Mouse (Mus musculus) myocyte (in vitro differentiated cells): Measurements from ENCODE around the gene Itpr2. TPM values are rescaled to one million over a fixed set of nuclear protein-coding genes. Genes with fewer than 3 reads are reported as not detected.

ENCODE experiments used
- H3K27me3 ChIP-seq: one replicate; pipeline ENCODE4 v1.6.1; 2011; ENCODE audit not compliant: control insufficient read depth, insufficient read depth, insufficient read length
- H3K36me3 ChIP-seq: one replicate; pipeline ENCODE4 v1.6.1; 2011; ENCODE audit not compliant: control insufficient read depth, insufficient read depth
- H3K4me2 ChIP-seq: one replicate; pipeline ENCODE4 v1.6.1; 2011; ENCODE audit warnings: low read depth, control low read depth
- H3K4me3 ChIP-seq: one replicate; pipeline ENCODE4 v1.5.1; 2011; ENCODE audit warnings: mild to moderate bottlenecking, control low read depth, moderate library complexity
- H3K79me2 ChIP-seq: one replicate; pipeline ENCODE4 v1.6.1; 2011; ENCODE audit not compliant: control insufficient read depth, insufficient read depth
- H3ac ChIP-seq: one replicate; pipeline ENCODE4 v1.6.1; 2011; ENCODE audit not compliant: control insufficient read depth, insufficient read length
- CEBPB ChIP-seq: IDR thresholded peaks from 2 replicates; pipeline ENCODE4 v1.6.1; 2011; ENCODE audit warnings: mild to moderate bottlenecking, moderate library complexity; ENCODE audit not compliant: poor library complexity, insufficient read depth, severe bottlenecking
- E2F4 ChIP-seq: IDR thresholded peaks from one replicate; pipeline ENCODE4 v1.6.1; 2011; ENCODE audit warnings: mild to moderate bottlenecking, control low read depth, moderate library complexity; ENCODE audit not compliant: insufficient read depth
- MAX ChIP-seq: IDR thresholded peaks from one replicate; pipeline ENCODE4 v1.6.1; 2011; ENCODE audit warnings: low read depth, mild to moderate bottlenecking, control low read depth
- MYOD1 ChIP-seq, 3 experiments: IDR thresholded peaks; one replicate each; pipeline ENCODE4 v1.6.1; 2011; ENCODE audit warnings: control low read depth in 2 of 3, low read depth in 2 of 3, mild to moderate bottlenecking in 2 of 3, moderate library complexity in 1 of 3; ENCODE audit not compliant: insufficient read length in 2 of 3, control insufficient read depth in 1 of 3
- MYOG ChIP-seq, 3 experiments: IDR thresholded peaks; one replicate each; pipeline ENCODE4 v1.6.1; 2011; ENCODE audit warnings: control low read depth in 2 of 3, low read depth in 2 of 3, mild to moderate bottlenecking in 2 of 3; ENCODE audit not compliant: insufficient read length in 2 of 3, control insufficient read depth in 1 of 3, insufficient read depth in 1 of 3
- POLR2A ChIP-seq: IDR thresholded peaks from one replicate; pipeline ENCODE4 v1.6.1; 2011; ENCODE audit warnings: low read depth, mild to moderate bottlenecking, control low read depth, moderate library complexity; ENCODE audit not compliant: insufficient read length
- POLR2AphosphoS2 ChIP-seq: IDR thresholded peaks from one replicate; pipeline ENCODE4 v1.6.1; 2011; ENCODE audit warnings: low read depth, control low read depth; ENCODE audit not compliant: insufficient read length
- REST ChIP-seq: IDR thresholded peaks from one replicate; pipeline ENCODE4 v1.6.1; 2011; ENCODE audit warnings: mild to moderate bottlenecking, control low read depth, moderate library complexity; ENCODE audit not compliant: insufficient read depth, insufficient read length
- SRF ChIP-seq: IDR thresholded peaks from one replicate; pipeline ENCODE4 v1.6.1; 2011; ENCODE audit warnings: low read depth; ENCODE audit not compliant: control insufficient read depth, insufficient read length
- TCF12 ChIP-seq: IDR thresholded peaks from one replicate; pipeline ENCODE4 v1.6.1; 2011; ENCODE audit warnings: mild to moderate bottlenecking, control low read depth; ENCODE audit not compliant: poor library complexity, insufficient read depth, severe bottlenecking
- TCF3 ChIP-seq: IDR thresholded peaks from one replicate; pipeline ENCODE4 v1.6.1; 2011; ENCODE audit warnings: low read depth, control low read depth; ENCODE audit not compliant: insufficient read length
- USF1 ChIP-seq: IDR thresholded peaks from one replicate; pipeline ENCODE4 v1.6.1; 2011; ENCODE audit warnings: low read depth, mild to moderate bottlenecking, control low read depth, moderate library complexity
- polyA plus RNA-seq: library from polyadenylated mRNA; unstranded; fragments of >200 nt; fragmentation: generic; extraction: Trizol; gene quantifications from one replicate; pipeline ENCODE4 v1.2.1, GENCODE M21; 2012; ENCODE audit warnings: missing spikeins

Gene Itpr2
- polyA plus RNA-seq, 1 experiment: 4.7 TPM

- no peaks in the 10 kb centered on the region for H3K36me3 ChIP-seq
- no peak overlapping the region for H3ac ChIP-seq
- no peak overlapping the region for H3K4me2 ChIP-seq
- TF ChIP-seq MYOD1 (IDR thresholded peaks at IDR 0.05; ENCODE audit: control insufficient read depth in 1 of 3, insufficient read length in 2 of 3, low read depth in 2 of 3): no peak
- TF ChIP-seq POLR2AphosphoS2: no peak
- no peak for TF ChIP-seq REST
- no peak for TF ChIP-seq E2F4
- TF ChIP-seq USF1: no peak
- TF ChIP-seq CEBPB: no peak
- TF ChIP-seq SRF: no peak
- TF ChIP-seq TCF3: no peak
- TF ChIP-seq POLR2A: no peak
- TF ChIP-seq MAX: no peak
- no peak for TF ChIP-seq TCF12
- no peak for TF ChIP-seq MYOG (IDR thresholded peaks at IDR 0.05; ENCODE audit: control insufficient read depth in 1 of 3, insufficient read depth in 1 of 3, insufficient read length in 2 of 3, low read depth in 2 of 3)
- H3K27me3 ChIP-seq: no peaks in the 10 kb centered on the region
- H3K4me3 ChIP-seq: no peak overlapping the region
- H3K79me2 ChIP-seq: no peaks in the 10 kb centered on the region
Measured at GRCm38 (mm10) chr6:146078136-146078535, 423.9 kb downstream of the Itpr2 start.

- Histone ChIP-seq H3K79me2 (no peaks in the 10 kb centered on the region), H3K4me2 (no peak overlapping the region), H3K36me3 (no peaks in the 10 kb centered on the region), H3K27me3 (no peaks in the 10 kb centered on the region), H3K4me3 (no peak overlapping the region), H3ac (no peak overlapping the region)
- no peak for TF ChIP-seq MYOD1 (IDR thresholded peaks at IDR 0.05; ENCODE audit: control insufficient read depth in 1 of 3, insufficient read length in 2 of 3, low read depth in 2 of 3)
- TF ChIP-seq MYOG (IDR thresholded peaks at IDR 0.05; ENCODE audit: control insufficient read depth in 1 of 3, insufficient read depth in 1 of 3, insufficient read length in 2 of 3, low read depth in 2 of 3): no peak
- no peak for TF ChIP-seq POLR2A
- no peak for TF ChIP-seq E2F4
- TF ChIP-seq TCF3: no peak
- TF ChIP-seq USF1: no peak
- no peak for TF ChIP-seq POLR2AphosphoS2
Measured at GRCm38 (mm10) chr6:146077124-146077889, 424.7 kb downstream of the Itpr2 start.

GRCm38 (mm10) chr6:146072842-146073241 lies 429.2 kb downstream of the Itpr2 start:
- Histone ChIP-seq H3ac (no peak overlapping the region), H3K36me3 (no peaks in the 10 kb centered on the region), H3K4me2 (no peak overlapping the region), H3K4me3 (no peak overlapping the region), H3K79me2 (no peaks in the 10 kb centered on the region), H3K27me3 (no peaks in the 10 kb centered on the region)
- TF ChIP-seq USF1: no peak
- TF ChIP-seq TCF3: no peak
- TF ChIP-seq CEBPB: no peak
- TF ChIP-seq POLR2A: no peak
- no peak for TF ChIP-seq MYOG (IDR thresholded peaks at IDR 0.05; ENCODE audit: control insufficient read depth in 1 of 3, insufficient read depth in 1 of 3, insufficient read length in 2 of 3, low read depth in 2 of 3)
- TF ChIP-seq TCF12: no peak
- no peak for TF ChIP-seq POLR2AphosphoS2
- no peak for TF ChIP-seq SRF

GRCm38 (mm10) chr6:146071883-146072282 lies 430.1 kb downstream of the Itpr2 start:
- no peak overlapping the region for H3K4me3 ChIP-seq
- no peaks in the 10 kb centered on the region for H3K79me2 ChIP-seq
- H3K4me2 ChIP-seq: no peak overlapping the region
- TF ChIP-seq TCF12: no peak
- no peak for TF ChIP-seq SRF
- TF ChIP-seq MYOG (IDR thresholded peaks at IDR 0.05; ENCODE audit: control insufficient read depth in 1 of 3, insufficient read depth in 1 of 3, insufficient read length in 2 of 3, low read depth in 2 of 3): no peak
- TF ChIP-seq E2F4: no peak
- TF ChIP-seq MAX: no peak
- no peak for TF ChIP-seq POLR2AphosphoS2
- TF ChIP-seq MYOD1 (IDR thresholded peaks at IDR 0.05; ENCODE audit: control insufficient read depth in 1 of 3, insufficient read length in 2 of 3, low read depth in 2 of 3): no peak
- no peak for TF ChIP-seq CEBPB
- no peak for TF ChIP-seq REST
- no peaks in the 10 kb centered on the region for H3K27me3 ChIP-seq
- H3K36me3 ChIP-seq: no peaks in the 10 kb centered on the region
- H3ac ChIP-seq: no peak overlapping the region

Other genes starting within 250 kb of the Itpr2 start
- 54.4 TPM for gene Fgfr1op2, start 75.0 kb upstream of the Itpr2 start, polyA plus RNA-seq
- gene Ints13, start 75.6 kb upstream of the Itpr2 start, polyA plus RNA-seq: 18.4 TPM
- gene Med21, start 140.3 kb upstream of the Itpr2 start, polyA plus RNA-seq: 53.5 TPM
- 9.3 TPM for gene Tm7sf3, start 140.6 kb upstream of the Itpr2 start, polyA plus RNA-seq
- gene Stk38l, start 222.8 kb upstream of the Itpr2 start, polyA plus RNA-seq: 6.9 TPM